Mouse (Mus musculus) brown adipose tissue, adult 24 weeks (tissue): ENCODE results near the gene Syn3. TPM values are rescaled to one million over a fixed set of nuclear protein-coding genes. Genes with fewer than 3 reads are reported as not detected.

Source experiments
- H3K27ac ChIP-seq: fragments of 200-500 bp; replicated peaks from 2 replicates; pipeline ENCODE4 v1.5.1; 2012; ENCODE audit warnings: low read depth, mild to moderate bottlenecking, low read length
- H3K4me1 ChIP-seq: fragments of 200-500 bp; 2 replicates; pipeline ENCODE4 v1.6.1; 2012; ENCODE audit warnings: low read length, mixed read lengths; ENCODE audit not compliant: control insufficient read depth, insufficient read depth, insufficient read length
- H3K4me3 ChIP-seq: fragments of 200-500 bp; 2 replicates; pipeline ENCODE4 v1.5.1; 2012; ENCODE audit warnings: low read depth, mild to moderate bottlenecking, low read length, moderate library complexity; ENCODE audit not compliant: insufficient read depth
- polyA plus RNA-seq: library from polyadenylated mRNA; stranded (reverse); fragments of >200 nt; gene quantifications from 2 replicates; pipeline ENCODE4 v1.2.4, GENCODE M21; 2012; ENCODE audit not compliant: missing spikeins, insufficient read depth, insufficient read length

Syn3 gene
- polyA plus RNA-seq, 1 experiment: 0.79 TPM

GRCm38 (mm10) chr10:86264618-86265017 is 234.1 kb downstream of the Syn3 start:
- H3K4me1 ChIP-seq: peaks cover 4% of the 10 kb centered on the region
- H3K4me3 ChIP-seq: no peak overlapping the region
- H3K27ac ChIP-seq: no peak overlapping the region; the same call in 1 of the 2 replicates

GRCm38 (mm10) chr10:86261725-86262124 is 237.0 kb downstream of the Syn3 start:
- Histone ChIP-seq H3K4me1 (peaks cover 5% of the 10 kb centered on the region; the same call in 1 of the 2 replicates), H3K4me3 (no peak overlapping the region), H3K27ac (no peak overlapping the region)

- H3K27ac ChIP-seq: no peak overlapping the region
- H3K4me3 ChIP-seq: no peak overlapping the region
- H3K4me1 ChIP-seq: 0 out of 2 replicates have a peak, but pooled peaks cover 2% of the 10 kb centered on the region
Observed at GRCm38 (mm10) chr10:86258992-86259391, 239.7 kb downstream of the Syn3 start.

GRCm38 (mm10) chr10:86258046-86258445 is 240.7 kb downstream of the Syn3 start:
- Histone ChIP-seq H3K4me3 (no peak overlapping the region), H3K4me1 (0 out of 2 replicates have a peak, but pooled peaks cover 2% of the 10 kb centered on the region), H3K27ac (no peak overlapping the region)

GRCm38 (mm10) chr10:86257045-86257444 is 241.7 kb downstream of the Syn3 start:
- H3K4me1 ChIP-seq: 0 out of 2 replicates have a peak, but pooled peaks cover 2% of the 10 kb centered on the region
- no peak overlapping the region for H3K4me3 ChIP-seq
- H3K27ac ChIP-seq: no peak overlapping the region

GRCm38 (mm10) chr10:86256221-86256620 is 242.5 kb downstream of the Syn3 start:
- H3K4me1 ChIP-seq: 0 out of 2 replicates have a peak, but pooled peaks cover 2% of the 10 kb centered on the region
- H3K27ac ChIP-seq: no peak overlapping the region
- no peak overlapping the region for H3K4me3 ChIP-seq

- H3K4me1 ChIP-seq: peaks cover 4% of the 10 kb centered on the region; the same call in 1 of the 2 replicates
- 0 out of 2 replicates have a peak overlapping the region, but pooled peaks have one; percentile 33 for H3K27ac ChIP-seq
- no peak overlapping the region for H3K4me3 ChIP-seq
Observed at GRCm38 (mm10) chr10:86250149-86250922, 248.4 kb downstream of the Syn3 start.

GRCm38 (mm10) chr10:86249283-86249682 is 249.4 kb downstream of the Syn3 start:
- H3K4me3 ChIP-seq: no peak overlapping the region
- no peak overlapping the region for H3K27ac ChIP-seq
- peaks cover 4% of the 10 kb centered on the region; the same call in 1 of the 2 replicates for H3K4me1 ChIP-seq

- H3K4me3 ChIP-seq: no peak overlapping the region
- H3K4me1 ChIP-seq: peaks cover 4% of the 10 kb centered on the region; the same call in 1 of the 2 replicates
- no peak overlapping the region for H3K27ac ChIP-seq
Observed at GRCm38 (mm10) chr10:86248807-86249206, 249.9 kb downstream of the Syn3 start.

GRCm38 (mm10) chr10:86248131-86248740 is 250.5 kb downstream of the Syn3 start:
- Histone ChIP-seq H3K4me1 (peaks cover 4% of the 10 kb centered on the region; the same call in 1 of the 2 replicates), H3K27ac (no peak overlapping the region), H3K4me3 (no peak overlapping the region)

GRCm38 (mm10) chr10:86245396-86245795 is 253.3 kb downstream of the Syn3 start:
- Histone ChIP-seq H3K27ac (no peak overlapping the region), H3K4me3 (no peak overlapping the region), H3K4me1 (peaks cover 4% of the 10 kb centered on the region; the same call in 1 of the 2 replicates)

- no peaks in the 10 kb centered on the region for H3K4me1 ChIP-seq
- no peak overlapping the region for H3K27ac ChIP-seq
- H3K4me3 ChIP-seq: no peak overlapping the region
Observed at GRCm38 (mm10) chr10:86243525-86243924, 255.2 kb downstream of the Syn3 start.

GRCm38 (mm10) chr10:86242721-86243120 is 256.0 kb downstream of the Syn3 start:
- Histone ChIP-seq H3K4me3 (no peak overlapping the region), H3K4me1 (no peaks in the 10 kb centered on the region), H3K27ac (no peak overlapping the region)

- Histone ChIP-seq H3K4me1 (peaks cover 3% of the 10 kb centered on the region; the same call in 1 of the 2 replicates), H3K4me3 (no peak overlapping the region), H3K27ac (peak overlapping the region; percentile 18)
Observed at GRCm38 (mm10) chr10:86230006-86230405, 268.7 kb downstream of the Syn3 start.

GRCm38 (mm10) chr10:86225480-86225879 is 273.2 kb downstream of the Syn3 start:
- no peak overlapping the region for H3K27ac ChIP-seq
- no peak overlapping the region for H3K4me3 ChIP-seq
- H3K4me1 ChIP-seq: peaks cover 3% of the 10 kb centered on the region; the same call in 1 of the 2 replicates
